Mouse (Mus musculus): ENCODE data around the gene Notch2. TPM values are rescaled to one million over a fixed set of nuclear protein-coding genes. Genes with fewer than 3 reads are reported as not detected.

Gene Notch2
- polyA plus RNA-seq, 1 experiment: 24.9 TPM

GRCm38 (mm10) chr3:98156158-98156557 is 142.8 kb downstream of the Notch2 start:
- WGBS: 45% methylated on average over 4 of the region's 4 CpGs
- no peak overlapping the region for H3K4me3 ChIP-seq (ENCODE audit: control insufficient read depth, insufficient read depth, low read length)
- TF ChIP-seq POLR2A (IDR thresholded peaks at IDR 0.05; ENCODE audit: control insufficient read depth, extremely low read depth, insufficient read depth, low read length, poor library complexity) (no peak), CTCF (IDR thresholded peaks at IDR 0.05; ENCODE audit: borderline replicate concordance, control insufficient read depth, extremely low read depth, insufficient read depth, low read length, poor library complexity) (no peak)
- no peaks in the 10 kb centered on the region for H3K4me1 ChIP-seq (replicated peaks; ENCODE audit: control insufficient read depth, insufficient read depth, low read length)
- H3K27ac ChIP-seq (ENCODE audit: control insufficient read depth, insufficient read depth, low read length): no peak overlapping the region
- H3K36me3 ChIP-seq (ENCODE audit: control insufficient read depth, insufficient read depth, low read length): no peaks in the 10 kb centered on the region
- no peaks in the 10 kb centered on the region for H3K27me3 ChIP-seq (ENCODE audit: control insufficient read depth, insufficient read depth, low read length)
- DNase-seq: no peak

DNA sequence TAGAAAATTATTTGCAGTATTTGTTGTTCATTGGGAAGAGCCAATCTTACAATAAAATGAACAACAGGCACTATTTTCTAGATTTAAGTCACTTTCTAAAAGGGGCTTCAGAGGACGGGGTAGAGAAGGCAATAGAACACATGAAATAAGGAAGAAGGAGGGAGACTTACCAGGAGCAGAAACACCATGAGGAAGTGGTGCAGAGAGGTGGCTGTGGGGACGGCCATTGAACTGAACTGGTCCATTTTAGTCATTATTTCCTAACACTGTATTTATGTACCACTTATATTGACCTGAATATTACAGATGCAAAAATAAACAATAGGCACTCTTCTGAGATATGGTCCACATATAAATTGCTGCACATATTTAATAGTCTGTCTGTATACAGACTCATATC is 143.7 kb downstream of the Notch2 start:
- 36% methylated on average over 2 of the region's 2 CpGs for WGBS

DNA sequence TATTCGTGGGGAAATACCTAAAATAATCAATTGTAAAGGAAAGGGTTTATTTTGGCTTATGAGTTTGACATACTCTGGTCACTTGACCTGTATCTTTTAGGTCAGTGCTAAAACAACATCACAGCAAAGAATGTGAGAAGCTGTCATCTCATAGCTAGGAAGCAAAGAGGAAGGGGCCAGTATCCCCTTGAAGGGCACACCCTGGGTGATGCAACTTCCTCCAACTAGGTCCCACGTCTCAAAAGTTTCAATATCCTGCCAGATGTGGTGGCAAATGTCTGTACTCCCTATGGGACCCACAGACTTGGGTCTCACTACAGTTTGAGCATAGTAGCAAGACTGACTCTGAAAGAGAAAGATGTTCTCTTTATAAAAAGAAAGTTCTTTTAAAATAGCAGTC is 144.3 kb downstream of the Notch2 start:
- no peak overlapping the region for H3K4me3 ChIP-seq (ENCODE audit: control insufficient read depth, insufficient read depth, low read length)
- DNase-seq: no peak
- H3K27ac ChIP-seq (ENCODE audit: control insufficient read depth, insufficient read depth, low read length): no peak overlapping the region
- no peak for TF ChIP-seq CTCF (IDR thresholded peaks at IDR 0.05; ENCODE audit: borderline replicate concordance, control insufficient read depth, extremely low read depth, insufficient read depth, low read length, poor library complexity)
- no peak for TF ChIP-seq POLR2A (IDR thresholded peaks at IDR 0.05; ENCODE audit: control insufficient read depth, extremely low read depth, insufficient read depth, low read length, poor library complexity)
- H3K4me1 ChIP-seq (replicated peaks; ENCODE audit: control insufficient read depth, insufficient read depth, low read length): no peaks in the 10 kb centered on the region
- H3K27me3 ChIP-seq (ENCODE audit: control insufficient read depth, insufficient read depth, low read length): no peaks in the 10 kb centered on the region
- no peaks in the 10 kb centered on the region for H3K36me3 ChIP-seq (ENCODE audit: control insufficient read depth, insufficient read depth, low read length)
- 36% methylated on average over 2 of the region's 2 CpGs for WGBS

More for the DNA sequence above, 143.7 kb downstream of the Notch2 start:
- TF ChIP-seq POLR2A (IDR thresholded peaks at IDR 0.05; ENCODE audit: control insufficient read depth, extremely low read depth, insufficient read depth, low read length, poor library complexity): no peak
- no peak for TF ChIP-seq CTCF (IDR thresholded peaks at IDR 0.05; ENCODE audit: borderline replicate concordance, control insufficient read depth, extremely low read depth, insufficient read depth, low read length, poor library complexity)
- H3K4me1 ChIP-seq (replicated peaks; ENCODE audit: control insufficient read depth, insufficient read depth, low read length): no peaks in the 10 kb centered on the region
- no peaks in the 10 kb centered on the region for H3K36me3 ChIP-seq (ENCODE audit: control insufficient read depth, insufficient read depth, low read length)
- H3K4me3 ChIP-seq (ENCODE audit: control insufficient read depth, insufficient read depth, low read length): no peak overlapping the region
- DNase-seq: no peak
- no peak overlapping the region for H3K27ac ChIP-seq (ENCODE audit: control insufficient read depth, insufficient read depth, low read length)
- no peaks in the 10 kb centered on the region for H3K27me3 ChIP-seq (ENCODE audit: control insufficient read depth, insufficient read depth, low read length)

DNA sequence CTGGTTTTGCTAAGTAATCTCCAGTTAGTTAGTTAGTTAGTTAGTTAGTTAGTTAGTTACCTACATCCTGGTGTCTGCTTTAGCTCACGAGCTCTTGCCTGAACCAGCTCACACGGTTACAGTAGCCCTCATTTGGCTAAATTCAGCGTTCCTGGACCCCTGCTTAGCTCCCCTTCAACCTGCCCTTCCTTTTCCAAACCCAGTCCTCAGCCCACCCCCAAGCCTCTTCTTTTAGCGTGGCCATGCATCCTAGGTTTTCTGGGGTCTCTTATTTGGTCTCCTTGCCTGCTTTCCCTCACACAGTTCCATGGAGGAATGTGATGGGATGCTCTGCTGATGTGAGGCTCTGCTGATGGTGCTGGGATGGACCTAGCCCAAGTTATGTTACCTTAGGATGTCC is 145.3 kb downstream of the Notch2 start:
- no peak for TF ChIP-seq POLR2A (IDR thresholded peaks at IDR 0.05; ENCODE audit: control insufficient read depth, extremely low read depth, insufficient read depth, low read length, poor library complexity)
- TF ChIP-seq CTCF (IDR thresholded peaks at IDR 0.05; ENCODE audit: borderline replicate concordance, control insufficient read depth, extremely low read depth, insufficient read depth, low read length, poor library complexity): no peak
- Histone ChIP-seq H3K27ac (ENCODE audit: control insufficient read depth, insufficient read depth, low read length) (no peak overlapping the region), H3K36me3 (ENCODE audit: control insufficient read depth, insufficient read depth, low read length) (no peaks in the 10 kb centered on the region), H3K4me1 (replicated peaks; ENCODE audit: control insufficient read depth, insufficient read depth, low read length) (no peaks in the 10 kb centered on the region), H3K4me3 (ENCODE audit: control insufficient read depth, insufficient read depth, low read length) (no peak overlapping the region), H3K27me3 (ENCODE audit: control insufficient read depth, insufficient read depth, low read length) (no peaks in the 10 kb centered on the region)
- WGBS: 85% methylated on average over 4 of the region's 4 CpGs
- DNase-seq: no peak

DNA sequence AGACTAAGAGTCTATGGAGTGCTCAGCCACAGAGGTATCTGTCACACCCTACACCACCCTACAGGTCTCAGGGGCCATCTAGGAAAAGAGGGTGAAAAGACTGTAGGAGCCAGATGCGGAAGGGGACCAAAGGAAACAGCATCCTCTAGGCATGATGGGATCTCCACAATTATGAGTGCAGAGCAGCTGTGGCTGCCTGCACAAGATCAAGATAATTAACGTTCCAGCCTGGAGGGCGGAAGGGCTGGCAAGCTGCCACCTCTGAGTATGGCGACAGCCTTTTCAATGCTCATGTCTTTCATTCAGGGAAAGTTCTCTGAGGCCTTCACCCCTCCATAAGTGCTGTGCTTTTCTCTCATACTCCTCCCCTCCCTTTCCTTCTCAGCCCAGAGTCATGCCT is 146.0 kb downstream of the Notch2 start:
- TF ChIP-seq POLR2A (IDR thresholded peaks at IDR 0.05; ENCODE audit: control insufficient read depth, extremely low read depth, insufficient read depth, low read length, poor library complexity) (no peak), CTCF (IDR thresholded peaks at IDR 0.05; ENCODE audit: borderline replicate concordance, control insufficient read depth, extremely low read depth, insufficient read depth, low read length, poor library complexity) (no peak)
- DNase-seq: no peak
- H3K27ac ChIP-seq (ENCODE audit: control insufficient read depth, insufficient read depth, low read length): no peak overlapping the region
- WGBS: 95% methylated on average over 4 of the region's 4 CpGs
- no peaks in the 10 kb centered on the region for H3K36me3 ChIP-seq (ENCODE audit: control insufficient read depth, insufficient read depth, low read length)
- H3K4me3 ChIP-seq (ENCODE audit: control insufficient read depth, insufficient read depth, low read length): no peak overlapping the region
- no peaks in the 10 kb centered on the region for H3K27me3 ChIP-seq (ENCODE audit: control insufficient read depth, insufficient read depth, low read length)
- no peaks in the 10 kb centered on the region for H3K4me1 ChIP-seq (replicated peaks; ENCODE audit: control insufficient read depth, insufficient read depth, low read length)

DNA sequence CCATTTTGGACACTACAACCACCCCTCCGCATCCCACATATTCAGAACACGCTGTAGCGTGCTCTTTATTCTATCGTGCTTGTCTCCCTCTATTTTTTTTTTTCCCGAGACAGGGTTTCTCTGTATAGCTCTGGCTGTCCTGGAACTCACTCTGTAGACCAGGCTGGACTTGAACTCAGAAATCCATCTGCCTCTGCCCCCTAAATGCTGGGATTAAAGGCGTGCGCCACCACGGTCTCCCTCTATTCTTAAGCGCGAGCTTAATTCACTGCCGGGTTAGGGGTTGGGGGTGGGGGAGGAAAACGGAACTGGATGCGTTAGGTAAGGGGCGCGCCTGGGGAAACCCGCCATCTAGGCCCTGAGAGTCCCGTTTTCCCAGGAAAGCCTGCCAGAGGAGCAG is 147.0 kb downstream of the Notch2 start, which contains the start of gene Adam30:
Gene Adam30, plus strand, starts transcription at position 301 of the 400 bp plus-strand sequence.
- DNase-seq: no peak
- Histone ChIP-seq H3K4me1 (replicated peaks; ENCODE audit: control insufficient read depth, insufficient read depth, low read length) (no peaks in the 10 kb centered on the region), H3K27me3 (ENCODE audit: control insufficient read depth, insufficient read depth, low read length) (no peaks in the 10 kb centered on the region), H3K36me3 (ENCODE audit: control insufficient read depth, insufficient read depth, low read length) (no peaks in the 10 kb centered on the region), H3K27ac (ENCODE audit: control insufficient read depth, insufficient read depth, low read length) (no peak within 1 kb of the TSS), H3K4me3 (ENCODE audit: control insufficient read depth, insufficient read depth, low read length) (no peak within 1 kb of the TSS)
- WGBS: 94% methylated on average over 17 of the region's 17 CpGs
- TF ChIP-seq CTCF (IDR thresholded peaks at IDR 0.05; ENCODE audit: borderline replicate concordance, control insufficient read depth, extremely low read depth, insufficient read depth, low read length, poor library complexity): no peak
- TF ChIP-seq POLR2A (IDR thresholded peaks at IDR 0.05; ENCODE audit: control insufficient read depth, extremely low read depth, insufficient read depth, low read length, poor library complexity): no peak

GRCm38 (mm10) chr3:98178340-98178739 is 165.0 kb downstream of the Notch2 start:
- H3K4me1 ChIP-seq (replicated peaks; ENCODE audit: control insufficient read depth, insufficient read depth, low read length): 0 out of 2 replicates have a peak, but pooled peaks cover 3% of the 10 kb centered on the region
- H3K27me3 ChIP-seq (ENCODE audit: control insufficient read depth, insufficient read depth, low read length): no peaks in the 10 kb centered on the region
- no peak overlapping the region for H3K4me3 ChIP-seq (ENCODE audit: control insufficient read depth, insufficient read depth, low read length)
- H3K36me3 ChIP-seq (ENCODE audit: control insufficient read depth, insufficient read depth, low read length): no peaks in the 10 kb centered on the region
- TF ChIP-seq POLR2A (IDR thresholded peaks at IDR 0.05; ENCODE audit: control insufficient read depth, extremely low read depth, insufficient read depth, low read length, poor library complexity) (no peak), CTCF (IDR thresholded peaks at IDR 0.05; ENCODE audit: borderline replicate concordance, control insufficient read depth, extremely low read depth, insufficient read depth, low read length, poor library complexity) (no peak)
- 94% methylated on average over 4 of the region's 4 CpGs for WGBS
- no peak for DNase-seq
- H3K27ac ChIP-seq (ENCODE audit: control insufficient read depth, insufficient read depth, low read length): no peak overlapping the region

Data from thymus, adult 2 months (tissue).